Mouse (Mus musculus): ENCODE results near the gene Gm10424.
"Not testable (repeated sequence)": the region's sequence is repeated elsewhere in the genome, so short reads cannot be mapped to it uniquely, and the experiment has no call there.

Gm10424 gene

DNA sequence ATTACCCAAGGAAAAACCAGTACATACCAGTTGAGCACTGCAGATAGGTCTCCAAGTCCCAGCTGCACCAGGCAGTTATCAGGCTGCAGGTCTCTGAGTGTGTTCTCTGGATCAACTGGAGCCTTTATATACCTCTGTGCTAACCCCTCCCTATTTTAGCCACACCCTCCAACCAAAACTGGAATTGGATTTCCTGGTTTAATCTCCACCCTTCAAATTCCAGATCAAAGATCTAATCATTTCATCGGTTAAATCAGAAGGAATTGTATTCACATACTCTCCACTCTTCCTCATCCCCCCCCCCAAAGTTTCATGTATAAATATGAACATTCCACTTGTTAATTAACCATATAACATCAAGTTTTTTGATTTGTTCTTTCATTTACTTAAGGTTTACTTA lies at the start of gene Gm10424:
Gm10424 (minus strand) TSS at position 101 of the 400 bp plus-strand sequence.
- DNase-seq (ENCODE audit: inconsistent age in 2 of 2, low spot score in 1 of 2) = not testable (repeated sequence)

GRCm38 (mm10) chr5:95305611-95306010 lies 33.0 kb upstream of the Gm10424 start, which contains the start of gene Gm3259:
Gm3259 (plus strand) TSS chr5:95305911.
- DNase-seq (ENCODE audit: inconsistent age in 2 of 2, low spot score in 1 of 2) = not testable (repeated sequence)
